Mouse (Mus musculus) hindbrain, embryonic 16.5 days (tissue): ENCODE measurements around the gene Samd4. TPM values are rescaled to one million over a fixed set of nuclear protein-coding genes. Genes with fewer than 3 reads are reported as not detected.
A peak's percentile ranks its signal among the peaks of the same experiment; 100 is the strongest.

Experiments used
- ATAC-seq: fragments of 200-750 bp; cut with Nextera tagmentation; 2 replicates; pipeline ENCODE4 v1.8.0; 2017; ENCODE audit warnings: moderate TSS enrichment, moderate library complexity
- H3K27ac ChIP-seq: fragments of 300-500 bp; sonication (generic); 2 replicates; pipeline ENCODE4 v1.5.1; 2014; ENCODE audit warnings: low read depth, mild to moderate bottlenecking, control low read depth, low read length, moderate library complexity
- H3K27me3 ChIP-seq: fragments of 300-500 bp; sonication (generic); replicated peaks from 2 replicates; pipeline ENCODE4 v1.6.1; 2014; ENCODE audit warnings: low read length; ENCODE audit not compliant: control insufficient read depth, insufficient read depth
- H3K36me3 ChIP-seq: fragments of 300-500 bp; sonication (generic); 2 replicates; pipeline ENCODE4 v1.6.1; 2014; ENCODE audit warnings: mild to moderate bottlenecking, low read length, moderate library complexity, mixed read lengths; ENCODE audit not compliant: control insufficient read depth, insufficient read depth
- H3K4me1 ChIP-seq: fragments of 300-500 bp; sonication (generic); 2 replicates; pipeline ENCODE4 v1.6.1; 2014; ENCODE audit warnings: low read depth, low read length; ENCODE audit not compliant: control insufficient read depth, insufficient read depth
- H3K4me2 ChIP-seq: fragments of 300-500 bp; sonication (generic); 2 replicates; pipeline ENCODE4 v1.6.1; 2014; ENCODE audit warnings: mild to moderate bottlenecking, low read length, control low read depth, moderate library complexity
- H3K4me3 ChIP-seq: fragments of 300-500 bp; sonication (generic); 2 replicates; pipeline ENCODE4 v1.5.1; 2014; ENCODE audit warnings: mild to moderate bottlenecking, low read length, control low read depth, moderate library complexity
- H3K9ac ChIP-seq: fragments of 300-500 bp; sonication (generic); 2 replicates; pipeline ENCODE4 v1.6.1; 2014; ENCODE audit warnings: low read depth, mild to moderate bottlenecking, control low read depth, low read length, moderate library complexity
- H3K9me3 ChIP-seq: fragments of 300-500 bp; sonication (generic); 2 replicates; pipeline ENCODE4 v1.6.1; 2014; ENCODE audit warnings: mild to moderate bottlenecking, low read length, moderate library complexity; ENCODE audit not compliant: control insufficient read depth
- WGBS: fragments of 180-500 bp; shearing (Covaris S2); extraction: QIAGEN DNeasy Blood & Tissue Kit; methylation state at CpG from one replicate; pipeline ENCODE4 v1.1.7; 2014; 5-methylcytosine and 5-hydroxymethylcytosine counted together
- polyA plus RNA-seq: library from polyadenylated mRNA; unstranded; fragments of >200 nt; fragmentation: Nextera tagmentation; extraction: Ambion mirVana; gene quantifications from 2 replicates; pipeline ENCODE4 v1.2.1, GENCODE M21; 2015

The Samd4 gene
- polyA plus RNA-seq, 1 experiment from 2014 or later, result 4.7 TPM

DNA sequence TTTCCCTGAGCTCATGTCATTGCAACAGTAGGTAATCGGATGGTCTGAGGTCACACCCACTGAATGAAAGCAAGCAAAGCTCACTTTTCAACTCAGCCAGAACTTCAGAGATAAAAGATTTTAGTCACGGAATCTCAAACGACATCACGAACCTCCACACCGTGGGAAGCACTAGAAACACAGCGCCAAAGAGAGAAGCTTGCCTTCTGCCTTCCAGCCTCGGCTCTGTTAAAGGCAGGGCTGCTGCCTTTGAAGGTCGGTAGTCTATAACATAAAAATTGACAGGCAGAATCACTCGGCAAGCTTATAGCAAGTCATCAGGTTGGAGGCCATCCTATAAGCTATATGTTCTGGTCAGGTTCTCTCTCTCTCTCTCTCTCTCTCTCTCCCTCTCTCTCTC, 92.2 kb downstream of the Samd4 start:
- Histone ChIP-seq H3K9ac (no peak overlapping the region), H3K27ac (no peak overlapping the region), H3K4me3 (no peak overlapping the region), H3K36me3 (no peaks in the 10 kb centered on the region), H3K4me1 (no peaks in the 10 kb centered on the region), H3K9me3 (no peaks in the 10 kb centered on the region), H3K4me2 (no peak overlapping the region), H3K27me3 (no peaks in the 10 kb centered on the region)
- no peak for ATAC-seq
- 71% methylated on average over 9 of the region's 9 CpGs for WGBS

- Histone ChIP-seq H3K4me1 (no peaks in the 10 kb centered on the region), H3K9me3 (no peaks in the 10 kb centered on the region), H3K36me3 (no peaks in the 10 kb centered on the region), H3K27me3 (no peaks in the 10 kb centered on the region), H3K4me2 (no peak overlapping the region), H3K27ac (no peak overlapping the region), H3K9ac (no peak overlapping the region), H3K4me3 (no peak overlapping the region)
- no peak for ATAC-seq
- 88% methylated on average over 4 of the region's 4 CpGs for WGBS
These were observed 93.3 kb downstream of the Samd4 start for GRCm38 (mm10) chr14:46975969-46976368.

DNA sequence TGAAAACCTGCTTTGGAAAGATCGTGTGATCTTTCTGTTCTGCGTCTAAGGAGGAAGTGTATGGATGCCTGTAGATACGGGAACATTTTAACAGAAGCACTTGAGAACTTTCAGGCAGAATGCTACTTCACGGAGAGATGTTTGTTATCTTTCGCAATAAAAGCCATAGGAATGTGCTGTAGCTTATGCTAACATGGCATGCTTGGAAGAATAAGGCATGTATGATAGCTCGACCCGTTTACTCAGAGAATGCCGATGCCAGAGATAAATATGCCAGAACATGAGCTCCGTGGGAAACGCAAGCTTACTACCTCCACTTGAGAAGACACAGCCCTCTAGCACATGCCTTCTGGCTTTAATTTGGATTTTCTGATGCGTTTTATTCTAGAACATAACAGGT, 94.1 kb downstream of the Samd4 start:
- no peak overlapping the region for H3K4me2 ChIP-seq
- H3K4me3 ChIP-seq, result no peak overlapping the region
- H3K27ac ChIP-seq, result no peak overlapping the region
- 90% methylated on average over 11 of the region's 11 CpGs for WGBS
- H3K27me3 ChIP-seq, result no peaks in the 10 kb centered on the region
- no peak overlapping the region for H3K9ac ChIP-seq
- no peak for ATAC-seq
- no peaks in the 10 kb centered on the region for H3K9me3 ChIP-seq
- H3K4me1 ChIP-seq, result no peaks in the 10 kb centered on the region
- no peaks in the 10 kb centered on the region for H3K36me3 ChIP-seq

- Histone ChIP-seq H3K4me3 (no peak overlapping the region), H3K4me2 (no peak overlapping the region), H3K36me3 (no peaks in the 10 kb centered on the region), H3K9me3 (no peaks in the 10 kb centered on the region), H3K4me1 (no peaks in the 10 kb centered on the region), H3K27ac (no peak overlapping the region), H3K9ac (no peak overlapping the region), H3K27me3 (no peaks in the 10 kb centered on the region)
- ATAC-seq, result no peak
- WGBS, result 56% methylated on average over 10 of the region's 10 CpGs
These were observed 95.0 kb downstream of the Samd4 start for GRCm38 (mm10) chr14:46977660-46978059.

DNA sequence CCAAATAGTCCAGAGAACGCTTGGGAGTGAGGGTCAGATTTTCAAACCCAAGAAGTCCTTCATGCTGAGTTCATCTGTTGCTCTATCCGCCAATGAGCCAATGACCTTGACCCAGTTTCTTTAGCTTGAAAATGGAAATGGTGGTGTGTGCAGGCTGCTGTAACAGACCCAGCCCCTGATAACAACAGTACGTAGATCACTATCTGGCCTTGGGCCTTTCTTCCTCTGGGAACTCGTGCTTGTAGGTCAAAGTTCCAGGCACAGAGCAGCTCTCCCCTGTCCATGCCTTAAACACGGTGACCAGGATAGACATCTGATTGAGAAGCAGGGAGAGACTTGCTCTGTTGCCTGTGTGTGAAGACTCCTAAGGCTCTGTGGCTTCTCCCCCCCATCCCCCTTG, 96.5 kb downstream of the Samd4 start:
- Histone ChIP-seq H3K9me3 (no peaks in the 10 kb centered on the region), H3K27ac (no peak overlapping the region), H3K4me1 (no peaks in the 10 kb centered on the region), H3K27me3 (no peaks in the 10 kb centered on the region), H3K9ac (no peak overlapping the region), H3K4me2 (no peak overlapping the region), H3K4me3 (no peak overlapping the region), H3K36me3 (no peaks in the 10 kb centered on the region)
- no peak for ATAC-seq
- WGBS, result 81% methylated on average over 5 of the region's 5 CpGs

GRCm38 (mm10) chr14:46980736-46981438, 98.2 kb downstream of the Samd4 start:
- Histone ChIP-seq H3K4me1 (no peaks in the 10 kb centered on the region), H3K4me2 (no peak overlapping the region), H3K27me3 (no peaks in the 10 kb centered on the region), H3K36me3 (no peaks in the 10 kb centered on the region), H3K9ac (no peak overlapping the region), H3K4me3 (no peak overlapping the region), H3K9me3 (no peaks in the 10 kb centered on the region), H3K27ac (no peak overlapping the region)
- peak; percentile 54 for ATAC-seq
- 74% methylated on average over 17 of the region's 17 CpGs for WGBS

DNA sequence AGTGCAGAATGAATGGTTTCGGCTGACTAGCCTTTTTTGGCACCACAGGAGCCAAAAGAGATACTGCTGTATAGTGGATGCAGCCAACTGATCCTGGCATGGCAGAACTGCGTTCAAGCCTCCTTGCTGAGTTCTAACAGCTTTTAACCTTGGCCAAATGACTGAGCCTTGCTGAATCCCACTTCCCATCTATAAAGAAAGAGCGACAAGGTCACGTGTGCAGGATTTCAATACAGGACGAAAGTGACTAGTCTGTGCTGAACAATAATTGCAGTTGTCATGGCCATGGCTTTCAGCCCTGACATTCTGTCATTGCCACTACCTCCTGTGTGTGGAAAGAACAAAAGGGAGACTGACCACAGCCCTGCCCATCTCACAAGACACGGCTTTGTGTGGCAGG, 99.5 kb downstream of the Samd4 start:
- WGBS, result 50% methylated on average over 6 of the region's 6 CpGs
- Histone ChIP-seq H3K36me3 (no peaks in the 10 kb centered on the region), H3K9ac (no peak overlapping the region), H3K9me3 (no peaks in the 10 kb centered on the region), H3K4me2 (no peak overlapping the region), H3K27ac (no peak overlapping the region), H3K4me1 (no peaks in the 10 kb centered on the region), H3K4me3 (no peak overlapping the region), H3K27me3 (no peaks in the 10 kb centered on the region)
- no peak for ATAC-seq

DNA sequence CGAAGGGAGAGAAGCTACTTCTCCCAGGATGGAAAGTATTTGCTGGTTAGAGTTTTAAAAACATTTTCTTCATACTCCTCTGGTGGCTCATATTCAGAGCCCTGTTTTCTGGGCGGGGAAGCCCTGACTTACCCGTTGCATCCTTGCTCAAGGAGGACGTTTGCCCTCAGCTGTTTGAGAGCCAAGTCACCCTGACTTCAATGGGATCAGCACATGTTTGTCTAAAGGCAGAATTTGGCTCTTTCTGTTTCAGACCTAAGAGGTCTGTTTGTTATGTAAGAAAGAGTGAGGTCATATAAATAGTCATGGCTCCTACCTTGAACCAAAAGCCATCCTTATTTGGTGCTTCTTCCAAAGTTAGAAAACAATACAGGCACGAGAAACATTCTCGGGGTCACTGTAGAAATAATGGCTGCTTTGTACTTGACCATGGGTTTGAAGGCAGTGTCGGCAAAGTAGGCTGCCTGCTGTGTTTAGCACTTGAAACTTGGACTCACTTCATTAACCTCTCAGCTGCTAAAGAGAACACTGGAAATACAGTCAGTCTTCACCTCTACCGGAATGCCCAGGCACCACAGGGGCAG, 102.0 kb downstream of the Samd4 start:
- Histone ChIP-seq H3K27me3 (no peaks in the 10 kb centered on the region), H3K9me3 (no peaks in the 10 kb centered on the region), H3K4me1 (no peaks in the 10 kb centered on the region), H3K36me3 (no peaks in the 10 kb centered on the region), H3K4me3 (no peak overlapping the region), H3K4me2 (no peak overlapping the region), H3K9ac (no peak overlapping the region), H3K27ac (no peak overlapping the region)
- no peak for ATAC-seq
- WGBS, result 45% methylated on average over 8 of the region's 8 CpGs

GRCm38 (mm10) chr14:46989694-46990093, 107.0 kb downstream of the Samd4 start:
- H3K27ac ChIP-seq, result no peak overlapping the region
- H3K4me2 ChIP-seq, result no peak overlapping the region

More at GRCm38 (mm10) chr14:46989694-46990093, 107.0 kb downstream of the Samd4 start:
- ATAC-seq, result peak; percentile 88
- H3K27me3 ChIP-seq, result no peaks in the 10 kb centered on the region
- H3K4me3 ChIP-seq, result no peak overlapping the region
- WGBS, result 16% methylated on average over 4 of the region's 4 CpGs
- H3K9me3 ChIP-seq, result no peaks in the 10 kb centered on the region
- H3K4me1 ChIP-seq, result no peaks in the 10 kb centered on the region
- H3K9ac ChIP-seq, result no peak overlapping the region
- no peaks in the 10 kb centered on the region for H3K36me3 ChIP-seq
